Mouse (Mus musculus): ENCODE measurements around the gene Znrf1.

- no peak for TF ChIP-seq CTCF (IDR thresholded peaks at IDR 0.05; ENCODE audit: extremely low read depth, insufficient read length, insufficient replicate concordance, low read depth, low read length)
- TF ChIP-seq POLR2A (IDR thresholded peaks at IDR 0.05; ENCODE audit: low read depth, low read length), result no peak
These were observed 39.6 kb downstream of the Znrf1 start for GRCm38 (mm10) chr8:111575492-111575891.

Data from small intestine, adult 2 months (tissue).